Mouse (Mus musculus): ENCODE data around the gene Tnks2. TPM values are rescaled to one million over a fixed set of nuclear protein-coding genes. Genes with fewer than 3 reads are reported as not detected.

Gene Tnks2
- polyA plus RNA-seq, 1 experiment from 2014 or later, result 95.9 TPM

DNA sequence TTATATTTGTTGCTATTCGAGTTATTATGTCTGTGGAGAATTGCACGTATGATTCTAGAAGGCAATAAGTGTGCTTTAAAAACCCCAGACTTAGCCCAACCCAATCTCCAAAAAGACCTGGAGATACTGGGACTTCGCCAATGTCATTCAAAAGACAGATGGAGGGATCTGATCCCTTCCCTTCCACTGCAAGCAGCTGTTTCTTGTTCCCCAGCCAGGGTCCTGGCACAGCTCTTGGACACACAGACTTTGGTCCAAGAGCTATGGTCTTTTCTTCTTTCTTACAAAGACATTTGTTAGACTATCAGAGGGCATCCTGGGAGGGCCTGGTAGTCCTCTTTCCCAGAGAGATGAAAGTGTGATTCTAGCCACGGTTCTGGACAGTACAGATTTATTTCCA lies 82.2 kb downstream of the Tnks2 start:
- WGBS, result 84% methylated on average over 4 of the region's 4 CpGs
- no peaks in the 10 kb centered on the region for H3K9me3 ChIP-seq (ENCODE audit: control insufficient read depth, low read length)
- H3K9ac ChIP-seq (replicated peaks; ENCODE audit: low read length), result no peak overlapping the region
- H3K4me1 ChIP-seq (ENCODE audit: control insufficient read depth, insufficient read depth, low read length), result peaks cover 7% of the 10 kb centered on the region; the same call in 1 of the 2 replicates
- H3K27ac ChIP-seq (replicated peaks; ENCODE audit: low read depth, low read length), result no peak overlapping the region
- no peak overlapping the region for H3K4me3 ChIP-seq (replicated peaks; ENCODE audit: low read depth, low read length)
- ATAC-seq (ENCODE audit: low FRiP score, low TSS enrichment), result no peak
- H3K4me2 ChIP-seq (ENCODE audit: low read length), result no peak overlapping the region
- DNase-seq, result no peak
- H3K36me3 ChIP-seq (ENCODE audit: control insufficient read depth, insufficient read depth, low read length), result no peaks in the 10 kb centered on the region
- H3K27me3 ChIP-seq (ENCODE audit: control insufficient read depth, insufficient read depth, low read length), result no peaks in the 10 kb centered on the region

DNA sequence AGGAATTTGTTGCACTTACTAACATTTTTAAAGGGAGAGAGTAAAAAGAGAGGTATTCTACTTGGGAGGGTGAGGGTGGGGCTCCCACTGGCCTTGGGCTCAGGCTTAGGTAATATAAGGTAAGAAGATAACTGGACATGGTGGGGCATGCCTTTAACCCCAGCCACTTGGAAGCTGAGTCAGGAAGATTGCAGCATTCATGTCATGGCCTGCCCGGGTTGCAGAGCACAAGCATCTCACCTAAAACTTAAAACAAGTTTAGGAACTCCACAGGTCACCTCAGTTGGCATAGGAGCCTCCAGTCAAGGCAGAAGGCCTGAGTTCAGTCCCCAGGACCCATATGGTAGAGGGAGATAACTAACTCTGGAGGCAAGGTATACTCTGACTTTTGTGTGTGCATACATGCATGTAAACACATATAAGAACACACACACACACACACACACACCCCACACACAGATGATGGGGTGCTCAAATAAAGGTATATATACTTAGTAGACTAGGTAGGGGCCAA lies 82.9 kb downstream of the Tnks2 start:
- Histone ChIP-seq H3K27me3 (ENCODE audit: control insufficient read depth, insufficient read depth, low read length) (no peaks in the 10 kb centered on the region), H3K4me3 (replicated peaks; ENCODE audit: low read depth, low read length) (no peak overlapping the region), H3K27ac (replicated peaks; ENCODE audit: low read depth, low read length) (no peak overlapping the region), H3K4me1 (ENCODE audit: control insufficient read depth, insufficient read depth, low read length) (peaks cover 7% of the 10 kb centered on the region; the same call in 1 of the 2 replicates), H3K4me2 (ENCODE audit: low read length) (peak overlapping the region; percentile 16), H3K9me3 (ENCODE audit: control insufficient read depth, low read length) (no peaks in the 10 kb centered on the region), H3K36me3 (ENCODE audit: control insufficient read depth, insufficient read depth, low read length) (no peaks in the 10 kb centered on the region), H3K9ac (replicated peaks; ENCODE audit: low read length) (no peak overlapping the region)
- DNase-seq (no peak), ATAC-seq (ENCODE audit: low FRiP score, low TSS enrichment) (no peak)
- 96% methylated on average over 1 of the region's 1 CpGs for WGBS

DNA sequence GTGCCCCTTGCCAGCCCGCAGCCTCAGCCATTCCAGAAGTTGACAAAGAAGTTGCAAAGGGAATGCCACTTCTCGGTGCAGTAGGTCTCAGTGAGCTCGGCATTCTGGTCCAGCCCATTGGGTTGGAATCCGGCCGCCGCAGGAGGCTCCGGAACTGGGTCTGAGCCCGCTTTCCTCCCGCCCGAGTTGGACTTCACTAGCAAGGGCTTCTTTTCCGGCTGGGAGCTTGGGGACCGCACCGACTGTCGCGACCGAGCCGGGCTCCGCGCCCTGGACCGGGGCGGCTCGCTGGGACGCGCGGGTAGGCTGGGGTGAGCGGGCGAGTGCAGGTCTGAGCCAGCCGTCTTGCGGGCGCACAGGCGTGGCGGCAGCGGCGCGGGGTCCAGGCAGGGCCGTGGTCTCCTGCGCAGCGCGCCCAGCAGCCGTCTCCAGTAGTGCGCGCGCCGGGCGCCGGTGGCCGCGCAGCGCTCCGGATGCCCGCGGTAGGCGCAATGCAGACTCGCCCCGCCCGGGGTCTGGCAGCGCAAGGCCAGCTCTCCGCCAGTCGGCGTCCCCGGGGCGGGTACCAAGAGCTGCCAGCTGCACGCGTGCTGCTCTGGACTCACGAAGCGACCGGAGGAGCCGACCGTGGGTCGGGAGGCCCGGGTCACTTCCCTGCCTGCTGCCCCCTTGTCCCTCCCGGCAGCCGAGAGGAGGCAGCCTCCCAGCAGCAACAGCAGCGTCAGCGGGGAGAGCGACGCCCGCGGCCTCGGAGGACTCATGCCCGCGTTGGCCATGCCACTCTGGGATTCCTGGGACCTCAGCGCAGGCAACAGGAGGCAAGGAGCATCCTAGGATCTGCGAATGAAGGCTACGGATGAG lies 84.6 kb downstream of the Tnks2 start:
- H3K4me3 ChIP-seq (replicated peaks; ENCODE audit: low read depth, low read length), result peak overlapping the region; percentile 88
- no peaks in the 10 kb centered on the region for H3K9me3 ChIP-seq (ENCODE audit: control insufficient read depth, low read length)
- H3K36me3 ChIP-seq (ENCODE audit: control insufficient read depth, insufficient read depth, low read length), result no peaks in the 10 kb centered on the region
- WGBS, result under 1% methylated on average over 85 of the region's 85 CpGs
- H3K4me2 ChIP-seq (ENCODE audit: low read length), result peak overlapping the region; percentile 75
- peak overlapping the region; percentile 87 for H3K9ac ChIP-seq (replicated peaks; ENCODE audit: low read length)
- peak overlapping the region; percentile 92 for H3K27ac ChIP-seq (replicated peaks; ENCODE audit: low read depth, low read length)
- H3K27me3 ChIP-seq (ENCODE audit: control insufficient read depth, insufficient read depth, low read length), result no peaks in the 10 kb centered on the region
- DNase-seq, result peak; percentile 89
- H3K4me1 ChIP-seq (ENCODE audit: control insufficient read depth, insufficient read depth, low read length), result peaks cover 7% of the 10 kb centered on the region; the same call in 1 of the 2 replicates
- peak; percentile 90 for ATAC-seq (ENCODE audit: low FRiP score, low TSS enrichment)

DNA sequence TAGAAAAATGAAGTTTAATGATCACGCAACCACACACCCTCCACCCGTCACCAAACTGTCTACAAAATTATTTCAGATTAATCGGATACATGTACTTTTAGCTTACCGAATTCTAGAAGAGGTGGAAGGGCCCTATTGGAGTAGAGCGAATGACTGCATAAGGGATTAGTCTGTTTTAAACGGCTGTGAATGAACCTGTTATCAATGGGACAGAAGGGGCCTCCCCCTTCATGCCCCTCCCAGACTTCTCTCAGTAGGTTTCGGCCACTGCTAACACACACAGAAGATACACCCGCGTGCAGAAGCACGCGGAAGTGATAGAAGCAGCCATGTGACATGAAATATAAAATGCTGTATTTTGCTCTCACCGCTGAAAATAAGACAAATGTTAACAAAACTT lies 85.4 kb downstream of the Tnks2 start, which contains the start of gene Fgfbp3:
TSS of gene Fgfbp3 (minus strand) at position 150 of the 400 bp plus-strand sequence.
- DNase-seq (peak; percentile 58), ATAC-seq (ENCODE audit: low FRiP score, low TSS enrichment) (peak; percentile 35; the same call in 1 of the 2 replicates)
- Histone ChIP-seq H3K4me3 (replicated peaks; ENCODE audit: low read depth, low read length) (peak within 1 kb of the TSS; percentile 88), H3K27me3 (ENCODE audit: control insufficient read depth, insufficient read depth, low read length) (no peaks in the 10 kb centered on the region), H3K9me3 (ENCODE audit: control insufficient read depth, low read length) (no peaks in the 10 kb centered on the region), H3K36me3 (ENCODE audit: control insufficient read depth, insufficient read depth, low read length) (no peaks in the 10 kb centered on the region), H3K27ac (replicated peaks; ENCODE audit: low read depth, low read length) (peak within 1 kb of the TSS; percentile 92), H3K4me2 (ENCODE audit: low read length) (peak within 1 kb of the TSS; percentile 75), H3K9ac (replicated peaks; ENCODE audit: low read length) (peak within 1 kb of the TSS; percentile 87), H3K4me1 (ENCODE audit: control insufficient read depth, insufficient read depth, low read length) (peaks cover 7% of the 10 kb centered on the region; the same call in 1 of the 2 replicates)
- 3% methylated on average over 12 of the region's 12 CpGs for WGBS

DNA sequence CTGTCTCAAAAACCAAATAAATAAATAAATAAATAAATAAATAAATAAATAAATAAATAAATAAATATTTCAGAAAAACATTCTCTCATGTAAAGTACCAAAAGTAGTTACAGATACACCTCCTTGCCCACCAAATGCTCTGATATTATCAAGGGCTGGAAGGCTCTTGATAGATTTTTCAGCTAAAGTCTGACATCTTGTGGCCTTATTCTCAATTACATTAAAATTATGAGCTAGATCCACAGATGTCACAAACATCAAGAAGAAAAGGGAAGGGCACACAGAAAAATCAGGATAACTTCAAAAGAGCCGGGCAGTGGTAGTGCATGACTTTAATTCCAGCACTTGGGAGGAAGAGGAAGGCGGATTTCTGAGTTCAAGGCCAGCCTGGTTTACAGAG lies 88.0 kb downstream of the Tnks2 start:
- peak; percentile 86 for DNase-seq
- 34% methylated on average over 2 of the region's 2 CpGs for WGBS
- Histone ChIP-seq H3K9ac (replicated peaks; ENCODE audit: low read length) (no peak overlapping the region), H3K4me1 (ENCODE audit: control insufficient read depth, insufficient read depth, low read length) (peaks cover 12% of the 10 kb centered on the region), H3K27ac (replicated peaks; ENCODE audit: low read depth, low read length) (no peak overlapping the region), H3K9me3 (ENCODE audit: control insufficient read depth, low read length) (no peaks in the 10 kb centered on the region), H3K36me3 (ENCODE audit: control insufficient read depth, insufficient read depth, low read length) (no peaks in the 10 kb centered on the region), H3K4me3 (replicated peaks; ENCODE audit: low read depth, low read length) (no peak overlapping the region), H3K27me3 (ENCODE audit: control insufficient read depth, insufficient read depth, low read length) (no peaks in the 10 kb centered on the region), H3K4me2 (ENCODE audit: low read length) (no peak overlapping the region)
- ATAC-seq (ENCODE audit: low FRiP score, low TSS enrichment), result no peak

DNA sequence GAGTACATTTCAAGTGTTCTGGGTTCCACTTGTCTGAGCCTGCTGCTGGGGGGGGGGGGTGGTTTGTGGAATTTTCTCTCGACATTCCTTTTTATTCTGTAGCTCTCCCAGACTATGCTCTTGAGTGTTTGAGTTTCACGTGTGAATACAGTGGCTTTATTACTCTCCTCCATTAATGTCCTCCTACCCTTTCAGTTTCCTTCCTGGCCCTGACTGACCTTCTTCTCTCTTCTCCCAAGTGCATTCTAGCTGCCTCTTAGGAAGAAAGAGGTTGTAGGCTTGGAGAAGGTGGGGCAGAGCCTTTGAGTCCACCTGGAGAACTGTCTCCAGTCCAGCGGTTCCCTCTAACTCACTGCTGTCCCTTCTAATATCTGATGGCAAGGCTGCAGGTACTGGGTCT lies 88.9 kb downstream of the Tnks2 start:
- ATAC-seq (ENCODE audit: low FRiP score, low TSS enrichment) (no peak), DNase-seq (no peak)
- H3K4me1 ChIP-seq (ENCODE audit: control insufficient read depth, insufficient read depth, low read length), result peaks cover 11% of the 10 kb centered on the region
- no peaks in the 10 kb centered on the region for H3K27me3 ChIP-seq (ENCODE audit: control insufficient read depth, insufficient read depth, low read length)
- no peak overlapping the region for H3K27ac ChIP-seq (replicated peaks; ENCODE audit: low read depth, low read length)
- WGBS, result 69% methylated on average over 3 of the region's 3 CpGs
- H3K36me3 ChIP-seq (ENCODE audit: control insufficient read depth, insufficient read depth, low read length), result no peaks in the 10 kb centered on the region
- no peak overlapping the region for H3K9ac ChIP-seq (replicated peaks; ENCODE audit: low read length)
- H3K9me3 ChIP-seq (ENCODE audit: control insufficient read depth, low read length), result no peaks in the 10 kb centered on the region
- H3K4me3 ChIP-seq (replicated peaks; ENCODE audit: low read depth, low read length), result no peak overlapping the region
- no peak overlapping the region for H3K4me2 ChIP-seq (ENCODE audit: low read length)

DNA sequence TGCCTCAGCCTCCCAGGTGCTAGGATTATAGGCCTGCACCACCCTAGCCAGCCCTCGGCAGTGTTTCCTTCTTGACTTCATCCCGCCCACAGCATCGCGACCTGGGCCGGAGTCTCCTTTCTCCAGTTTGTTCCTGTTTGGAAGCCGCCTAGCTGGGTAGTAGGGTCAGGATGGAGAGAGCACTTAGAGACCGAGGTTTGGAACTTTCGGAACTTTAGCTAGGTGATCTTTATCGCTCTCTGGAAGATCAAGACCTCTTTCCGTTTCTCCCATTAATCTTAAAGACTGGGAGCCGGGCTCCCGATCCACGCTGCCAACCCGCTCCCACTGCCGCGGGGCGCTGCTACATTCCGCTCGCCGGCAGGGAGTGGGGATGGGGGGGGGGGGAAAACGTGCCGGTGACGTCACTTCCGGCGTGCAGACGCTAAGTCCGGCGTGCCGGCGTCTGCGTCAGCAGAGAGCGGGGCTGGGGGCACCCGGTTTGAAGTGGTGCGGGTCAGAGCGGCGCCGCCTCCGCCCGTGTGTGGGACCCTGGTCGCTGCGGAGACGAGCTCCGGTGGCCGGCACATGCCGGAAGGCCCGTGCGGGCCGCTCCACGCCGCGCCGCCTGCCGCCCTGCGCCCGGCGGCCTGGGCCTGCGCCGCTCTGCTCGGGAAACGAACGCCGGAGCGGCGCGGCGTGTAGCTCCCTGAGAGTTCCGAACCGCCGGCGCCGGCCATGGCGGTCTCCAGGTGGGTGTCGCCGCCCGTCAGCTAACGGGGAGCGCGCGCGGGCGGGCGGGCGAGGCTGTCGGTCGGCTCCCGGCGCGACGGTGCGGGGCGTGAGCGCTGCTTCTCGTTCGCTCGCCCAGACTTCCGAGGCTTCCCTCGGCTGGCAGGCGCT lies 91.9 kb downstream of the Tnks2 start, which contains the start of gene Btaf1:
TSS of gene Btaf1 (plus strand) at position 409 of the 882 bp plus-strand sequence.
- peak within 1 kb of the TSS; percentile 63 for H3K4me2 ChIP-seq (ENCODE audit: low read length)
- ATAC-seq (ENCODE audit: low FRiP score, low TSS enrichment) (peak; percentile 99), DNase-seq (peak; percentile 96)
- H3K9ac ChIP-seq (replicated peaks; ENCODE audit: low read length), result peak within 1 kb of the TSS; percentile 84
- H3K27me3 ChIP-seq (ENCODE audit: control insufficient read depth, insufficient read depth, low read length), result no peaks in the 10 kb centered on the region
- peaks cover 8% of the 10 kb centered on the region for H3K4me1 ChIP-seq (ENCODE audit: control insufficient read depth, insufficient read depth, low read length)
- H3K4me3 ChIP-seq (replicated peaks; ENCODE audit: low read depth, low read length), result peak within 1 kb of the TSS; percentile 94
- no peaks in the 10 kb centered on the region for H3K9me3 ChIP-seq (ENCODE audit: control insufficient read depth, low read length)
- no peaks in the 10 kb centered on the region for H3K36me3 ChIP-seq (ENCODE audit: control insufficient read depth, insufficient read depth, low read length)
- peak within 1 kb of the TSS; percentile 91 for H3K27ac ChIP-seq (replicated peaks; ENCODE audit: low read depth, low read length)
- WGBS, result under 1% methylated on average over 92 of the region's 98 CpGs

DNA sequence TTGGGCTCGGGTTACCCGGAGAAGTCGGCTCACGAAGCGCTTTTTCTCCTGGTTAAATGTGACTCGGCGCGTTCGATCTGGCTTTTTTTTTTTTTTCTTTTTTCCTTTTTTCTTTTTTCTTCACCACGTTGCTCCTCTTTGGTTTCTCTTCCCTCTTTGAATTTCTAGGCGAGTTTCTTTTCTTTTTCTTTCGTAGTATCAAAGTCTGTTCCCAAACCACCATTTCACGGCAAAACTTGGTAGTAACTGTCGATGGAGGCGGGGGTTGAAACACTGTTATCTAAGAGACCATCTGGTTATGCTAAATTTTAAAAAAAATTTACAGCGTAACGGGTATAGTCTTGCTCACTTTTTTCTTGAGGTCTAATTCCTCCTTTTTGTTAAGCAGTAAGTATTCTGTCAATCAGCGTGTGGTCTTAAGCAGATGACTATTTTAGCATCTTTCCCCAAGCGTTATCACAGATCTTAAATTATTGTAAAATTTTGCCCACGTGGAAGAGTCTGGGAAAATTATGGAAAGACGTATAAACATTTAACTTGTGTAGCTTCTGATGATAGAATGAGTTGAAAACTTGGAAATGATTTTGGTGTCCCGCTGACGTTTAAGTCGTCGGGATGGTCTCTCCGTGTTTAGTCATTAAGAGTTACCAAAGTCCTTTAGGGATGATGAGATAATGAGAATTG lies 92.7 kb downstream of the Tnks2 start:
- H3K27me3 ChIP-seq (ENCODE audit: control insufficient read depth, insufficient read depth, low read length), result no peaks in the 10 kb centered on the region
- peak overlapping the region; percentile 63 for H3K4me2 ChIP-seq (ENCODE audit: low read length)
- H3K4me3 ChIP-seq (replicated peaks; ENCODE audit: low read depth, low read length), result peak overlapping the region; percentile 94
- peaks cover 8% of the 10 kb centered on the region for H3K4me1 ChIP-seq (ENCODE audit: control insufficient read depth, insufficient read depth, low read length)
- no peaks in the 10 kb centered on the region for H3K36me3 ChIP-seq (ENCODE audit: control insufficient read depth, insufficient read depth, low read length)
- peak overlapping the region; percentile 91 for H3K27ac ChIP-seq (replicated peaks; ENCODE audit: low read depth, low read length)
- ATAC-seq (ENCODE audit: low FRiP score, low TSS enrichment) (no peak), DNase-seq (no peak)
- H3K9ac ChIP-seq (replicated peaks; ENCODE audit: low read length), result peak overlapping the region; percentile 84
- WGBS, result 2% methylated on average over 25 of the region's 26 CpGs
- no peaks in the 10 kb centered on the region for H3K9me3 ChIP-seq (ENCODE audit: control insufficient read depth, low read length)
